Mouse (Mus musculus): ENCODE results near the gene Dhx57. TPM values are rescaled to one million over a fixed set of nuclear protein-coding genes. Genes with fewer than 3 reads are reported as not detected.
"Not testable (repeated sequence)": the region's sequence is repeated elsewhere in the genome, so short reads cannot be mapped to it uniquely, and the experiment has no call there.

Dhx57 gene
- total and polyA plus RNA-seq, 3 experiments, result 3.4 to 6.8 TPM; not detected in 1

GRCm38 (mm10) chr17:80221202-80221601, 69.1 kb downstream of the Dhx57 start (continued):
- TF ChIP-seq ETS1 (IDR thresholded peaks at IDR 0.05; ENCODE audit: low read depth, low read length) (peak; percentile 83), MAZ (IDR thresholded peaks at IDR 0.05; ENCODE audit: low read depth, low read length) (0 out of 2 replicates have a peak, but pooled peaks have one; percentile 15), GATA1 (IDR thresholded peaks at IDR 0.05; ENCODE audit: low read depth, low read length) (peak; percentile 76), USF1 (IDR thresholded peaks at IDR 0.05; ENCODE audit: low read depth, low read length) (peak; percentile 89), E2F4 (IDR thresholded peaks at IDR 0.05; ENCODE audit: borderline replicate concordance, low read depth, low read length) (no peak), TBP (IDR thresholded peaks at IDR 0.05; ENCODE audit: low read depth, low read length) (no peak), HCFC1 (IDR thresholded peaks at IDR 0.05; ENCODE audit: low read depth, low read length) (no peak; the same call in 1 of the 2 replicates), SIN3A (IDR thresholded peaks at IDR 0.05; ENCODE audit: low read length) (peak; percentile 86), ZMIZ1 (IDR thresholded peaks at IDR 0.05; ENCODE audit: low read depth, low read length) (0 out of 2 replicates have a peak, but pooled peaks have one; percentile 29), ZNF384 (IDR thresholded peaks at IDR 0.05; ENCODE audit: low read depth, low read length) (no peak), POLR2AphosphoS5 (IDR thresholded peaks at IDR 0.05; ENCODE audit: borderline replicate concordance, low read depth, low read length) (no peak), ELF1 (IDR thresholded peaks at IDR 0.05; ENCODE audit: low read depth, low read length) (no peak), ZKSCAN1 (IDR thresholded peaks at IDR 0.05; ENCODE audit: low read depth, low read length) (no peak)

DNA sequence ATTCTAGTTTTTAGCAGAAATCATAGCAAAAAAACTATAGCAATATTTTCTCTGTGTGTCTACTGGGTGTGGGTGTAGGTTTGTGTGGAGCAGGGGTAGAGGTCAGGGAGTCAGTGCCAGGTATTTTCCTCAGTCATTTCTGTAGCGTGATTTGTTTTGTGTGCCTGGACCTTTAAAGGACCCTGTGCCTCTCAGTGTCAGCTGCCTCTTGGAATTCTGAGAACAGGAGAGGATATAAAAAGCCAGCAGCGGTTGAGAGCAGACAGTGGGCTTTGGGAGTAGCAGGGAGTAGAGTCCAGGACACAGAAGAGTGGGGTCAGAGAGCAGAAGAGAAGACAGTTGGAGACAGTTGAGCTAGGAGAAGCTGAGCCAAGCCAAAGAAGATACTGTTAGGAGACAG, 70.1 kb downstream of the Dhx57 start:
- no peaks in the 10 kb centered on the region for H3K9me3 ChIP-seq (replicated peaks; ENCODE audit: insufficient read depth, low read length)
- peaks cover 0 to 19% of the 10 kb centered on the region in 2 experiments; a peak in 2 of 4 replicates for H3K36me3 ChIP-seq (ENCODE audit: control insufficient read depth in 1 of 2, insufficient read depth in 2 of 2, low read length in 2 of 2)
- H3K79me2 ChIP-seq (ENCODE audit: control insufficient read depth, insufficient read depth, low read length, poor library complexity), result no peaks in the 10 kb centered on the region
- H3K4me3 ChIP-seq (ENCODE audit: control insufficient read depth in 1 of 2, insufficient read depth in 1 of 2, low read depth in 2 of 2, low read length in 2 of 2), result no peak overlapping the region
- peaks cover 0 to 2% of the 10 kb centered on the region in 2 experiments; a peak in 1 of 4 replicates for H3K27me3 ChIP-seq (ENCODE audit: control insufficient read depth in 1 of 2, insufficient read depth in 2 of 2, low read length in 2 of 2)
- no peak overlapping the region for H3K9ac ChIP-seq (ENCODE audit: control insufficient read depth, low read depth, low read length, poor library complexity, severe bottlenecking)
- TF ChIP-seq ZMIZ1 (IDR thresholded peaks at IDR 0.05; ENCODE audit: low read depth, low read length) (no peak), GATA1 (IDR thresholded peaks at IDR 0.05; ENCODE audit: low read depth, low read length) (no peak), MYB (IDR thresholded peaks at IDR 0.05; ENCODE audit: low read depth, low read length) (no peak), ETS1 (IDR thresholded peaks at IDR 0.05; ENCODE audit: low read depth, low read length) (no peak)
- no peak for DNase-seq (ENCODE audit: low read depth, low spot score)
- H3K27ac ChIP-seq (ENCODE audit: control insufficient read depth, low read depth, low read length), result 0 out of 2 replicates have a peak overlapping the region, but pooled peaks have one; percentile 4
- peaks cover 9 to 20% of the 10 kb centered on the region in 2 experiments for H3K4me1 ChIP-seq (ENCODE audit: control insufficient read depth in 1 of 2, insufficient read depth in 2 of 2, low read length in 2 of 2)

- not testable (repeated sequence) for H3K36me3 ChIP-seq (ENCODE audit: control insufficient read depth in 1 of 2, insufficient read depth in 2 of 2, low read length in 2 of 2); H3K27me3 ChIP-seq (ENCODE audit: control insufficient read depth in 1 of 2, insufficient read depth in 2 of 2, low read length in 2 of 2); H3K4me3 ChIP-seq (ENCODE audit: control insufficient read depth in 1 of 2, insufficient read depth in 1 of 2, low read depth in 2 of 2, low read length in 2 of 2); H3K4me1 ChIP-seq (ENCODE audit: control insufficient read depth in 1 of 2, insufficient read depth in 2 of 2, low read length in 2 of 2); H3K27ac ChIP-seq (ENCODE audit: control insufficient read depth, low read depth, low read length); H3K9ac ChIP-seq (ENCODE audit: control insufficient read depth, low read depth, low read length, poor library complexity, severe bottlenecking); H3K79me2 ChIP-seq (ENCODE audit: control insufficient read depth, insufficient read depth, low read length, poor library complexity); DNase-seq (ENCODE audit: low read depth, low spot score); H3K9me3 ChIP-seq (replicated peaks; ENCODE audit: insufficient read depth, low read length)
- peak; percentile 86 for TF ChIP-seq TBP (IDR thresholded peaks at IDR 0.05; ENCODE audit: low read depth, low read length)
These were observed 76.3 kb downstream of the Dhx57 start for GRCm38 (mm10) chr17:80213998-80214397.
